Mouse (Mus musculus): ENCODE measurements around the gene Dlst.

The Dlst gene

GRCm38 (mm10) chr12:85110698-85111592 is at the start of gene Dlst, which contains the start of gene Prox2:
Dlst (plus strand) TSS chr12:85110833.
Prox2 (minus strand) TSS chr12:85110759.
- DNase-seq: peak; percentile 92 to 95

GRCm38 (mm10) chr12:85071043-85071442 is 39.6 kb upstream of the Dlst start:
- DNase-seq: no peak

- no peak for DNase-seq
These were observed 33.5 kb upstream of the Dlst start for GRCm38 (mm10) chr12:85077100-85077499.

GRCm38 (mm10) chr12:85084257-85084656 is 26.4 kb upstream of the Dlst start:
- DNase-seq: no peak

- no peak for DNase-seq
These were observed 25.7 kb upstream of the Dlst start for GRCm38 (mm10) chr12:85084941-85085340.

GRCm38 (mm10) chr12:85087845-85088244 is 22.8 kb upstream of the Dlst start:
- DNase-seq: no peak

- DNase-seq: no peak
These were observed 19.4 kb upstream of the Dlst start for GRCm38 (mm10) chr12:85091190-85091589.

GRCm38 (mm10) chr12:85092214-85092613 is 18.4 kb upstream of the Dlst start:
- peak; percentile 80 to 84 for DNase-seq

GRCm38 (mm10) chr12:85094010-85094409 is 16.6 kb upstream of the Dlst start:
- peak; percentile 77 to 87 for DNase-seq

- DNase-seq: peak; percentile 18 to 32
These were observed 15.9 kb upstream of the Dlst start for GRCm38 (mm10) chr12:85094706-85095105.

GRCm38 (mm10) chr12:85095146-85095545 is 15.5 kb upstream of the Dlst start:
- no peak for DNase-seq

- no peak for DNase-seq
These were observed 14.8 kb upstream of the Dlst start for GRCm38 (mm10) chr12:85095859-85096258.

GRCm38 (mm10) chr12:85101001-85101400 is 9.6 kb upstream of the Dlst start:
- DNase-seq: peak; percentile 22 to 42

GRCm38 (mm10) chr12:85101521-85102106 is 9.0 kb upstream of the Dlst start:
- DNase-seq: no peak

- peak; percentile 34 to 57 for DNase-seq
These were observed 7.5 kb upstream of the Dlst start for GRCm38 (mm10) chr12:85103096-85103495.

- no peak for DNase-seq
These were observed 5.8 kb upstream of the Dlst start for GRCm38 (mm10) chr12:85104789-85105188.

GRCm38 (mm10) chr12:85106292-85106691 is 4.3 kb upstream of the Dlst start:
- no peak for DNase-seq

- no peak for DNase-seq
These were observed 2.0 kb upstream of the Dlst start for GRCm38 (mm10) chr12:85108643-85109042.

- no peak for DNase-seq
These were observed 1.2 kb upstream of the Dlst start for GRCm38 (mm10) chr12:85109426-85109825.

GRCm38 (mm10) chr12:85110011-85110697 is 479 bp upstream of the Dlst start:
- peak; percentile 28 to 35 for DNase-seq

- no peak for DNase-seq
These were observed 2.1 kb downstream of the Dlst start for GRCm38 (mm10) chr12:85112550-85113251.

- no peak for DNase-seq
These were observed 2.7 kb downstream of the Dlst start for GRCm38 (mm10) chr12:85113337-85113736.

GRCm38 (mm10) chr12:85113917-85114316 is 3.3 kb downstream of the Dlst start:
- DNase-seq: no peak
